Mouse (Mus musculus) liver, embryonic 13.5 days (tissue): ENCODE data around the gene Slc51a. TPM values are rescaled to one million over a fixed set of nuclear protein-coding genes. Genes with fewer than 3 reads are reported as not detected.

ENCODE experiments used
- ATAC-seq: fragments of 200-750 bp; cut with Nextera tagmentation; 2 replicates; pipeline ENCODE4 v1.8.0; 2017; ENCODE audit warnings: low read depth, mild to moderate bottlenecking, moderate number of reproducible peaks, moderate library complexity
- DNase-seq: peaks from one replicate; pipeline ENCODE4 v3.0.0; 2022
- H3K27ac ChIP-seq: fragments of 300-500 bp; sonication (generic); 2 replicates; pipeline ENCODE4 v1.5.1; 2015; ENCODE audit warnings: moderate library complexity, mild to moderate bottlenecking, inconsistent platforms
- H3K27me3 ChIP-seq: fragments of 300-500 bp; sonication (generic); 2 replicates; pipeline ENCODE4 v1.6.1; 2015; ENCODE audit warnings: mild to moderate bottlenecking, inconsistent platforms
- H3K36me3 ChIP-seq: fragments of 300-500 bp; sonication (generic); 2 replicates; pipeline ENCODE4 v1.6.1; 2015; ENCODE audit warnings: mild to moderate bottlenecking, inconsistent platforms
- H3K4me1 ChIP-seq: fragments of 300-500 bp; sonication (generic); replicated peaks from 2 replicates; pipeline ENCODE4 v1.6.1; 2015; ENCODE audit warnings: inconsistent platforms
- H3K4me2 ChIP-seq: fragments of 300-500 bp; sonication (generic); 2 replicates; pipeline ENCODE4 v1.6.1; 2015; ENCODE audit warnings: inconsistent platforms, mild to moderate bottlenecking, moderate library complexity
- H3K4me3 ChIP-seq: fragments of 300-500 bp; sonication (generic); replicated peaks from 2 replicates; pipeline ENCODE4 v1.5.1; 2015; ENCODE audit warnings: mild to moderate bottlenecking, inconsistent platforms
- H3K9ac ChIP-seq: fragments of 300-500 bp; sonication (generic); 2 replicates; pipeline ENCODE4 v1.6.1; 2015; ENCODE audit warnings: mild to moderate bottlenecking, inconsistent platforms
- H3K9me3 ChIP-seq: fragments of 300-500 bp; sonication (generic); replicated peaks from 2 replicates; pipeline ENCODE4 v1.6.1; 2016; ENCODE audit warnings: inconsistent platforms
- WGBS: fragments of 180-500 bp; shearing (Covaris S2); methylation state at CpG from one replicate; pipeline ENCODE4 v1.1.7; 2015; ENCODE audit not compliant: insufficient replicate concordance; 5-methylcytosine and 5-hydroxymethylcytosine counted together
- polyA plus RNA-seq: library from polyadenylated mRNA; unstranded; fragments of >200 nt; fragmentation: Nextera tagmentation; extraction: Ambion mirVana; gene quantifications from 2 replicates; pipeline ENCODE4 v1.2.1, GENCODE M21; 2015

Gene Slc51a
- polyA plus RNA-seq, 1 experiment from 2014 or later, result 0.65 TPM

DNA sequence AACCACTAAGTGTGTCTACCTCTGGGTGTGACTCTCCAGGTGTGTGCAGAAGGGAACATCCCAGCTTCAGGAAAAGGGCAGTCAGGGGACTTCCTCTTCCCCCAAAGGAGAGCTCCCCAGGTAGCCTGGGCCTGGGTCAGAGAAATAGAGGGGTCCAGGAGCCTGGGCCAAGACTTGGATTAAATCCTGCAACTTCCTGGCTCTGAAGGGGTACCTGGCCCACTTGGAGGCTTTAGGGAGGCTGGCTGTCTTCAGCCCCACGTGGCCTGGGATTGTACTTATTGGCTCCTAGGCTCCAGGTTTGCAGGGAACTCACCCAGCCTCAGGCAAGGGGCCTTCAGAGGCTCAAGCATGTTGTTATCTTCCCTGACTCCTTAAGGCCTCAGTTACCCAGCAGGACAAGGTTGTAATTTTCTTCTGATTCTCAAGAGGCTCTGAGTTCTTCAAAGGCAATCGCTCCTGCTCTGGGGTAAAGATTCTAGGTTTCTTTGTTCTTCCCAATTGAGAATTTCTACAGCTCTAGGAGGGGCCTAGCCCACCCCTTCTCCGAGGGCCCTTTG, 20.9 kb upstream of the Slc51a start:
- peaks cover 89% of the 10 kb centered on the region for H3K4me1 ChIP-seq
- ATAC-seq (no peak), DNase-seq (no peak)
- no peaks in the 10 kb centered on the region for H3K9me3 ChIP-seq
- peak overlapping the region; percentile 99 for H3K27ac ChIP-seq
- H3K36me3 ChIP-seq, result no peaks in the 10 kb centered on the region
- peak overlapping the region; percentile 91 for H3K9ac ChIP-seq
- peaks cover 4% of the 10 kb centered on the region; the same call in 1 of the 2 replicates for H3K27me3 ChIP-seq
- WGBS, result 16% methylated on average over 3 of the region's 3 CpGs
- peak overlapping the region; percentile 88 for H3K4me2 ChIP-seq
- peak overlapping the region; percentile 60 for H3K4me3 ChIP-seq

- H3K27me3 ChIP-seq, result peaks cover 5% of the 10 kb centered on the region
- WGBS, result 45% methylated on average over 5 of the region's 5 CpGs
- H3K4me3 ChIP-seq, result peak overlapping the region; percentile 60
- H3K4me1 ChIP-seq, result peaks cover 85% of the 10 kb centered on the region
- H3K27ac ChIP-seq, result peak overlapping the region; percentile 99
- ATAC-seq, result no peak
- H3K9ac ChIP-seq, result peak overlapping the region; percentile 91
- no peaks in the 10 kb centered on the region for H3K9me3 ChIP-seq
- H3K4me2 ChIP-seq, result peak overlapping the region; percentile 88
- DNase-seq, result no peak
- H3K36me3 ChIP-seq, result no peaks in the 10 kb centered on the region
These were observed 20.4 kb upstream of the Slc51a start for GRCm38 (mm10) chr16:32508035-32508434.

GRCm38 (mm10) chr16:32507407-32507806, 19.7 kb upstream of the Slc51a start:
- ATAC-seq, result peak; percentile 8
- Histone ChIP-seq H3K27me3 (peaks cover 8% of the 10 kb centered on the region), H3K9ac (peak overlapping the region; percentile 91), H3K9me3 (no peaks in the 10 kb centered on the region), H3K4me3 (peak overlapping the region; percentile 60), H3K4me2 (peak overlapping the region; percentile 88), H3K27ac (peak overlapping the region; percentile 99), H3K4me1 (peaks cover 79% of the 10 kb centered on the region), H3K36me3 (no peaks in the 10 kb centered on the region)
- peak; percentile 91 for DNase-seq
- 10% methylated on average over 9 of the region's 9 CpGs for WGBS

DNA sequence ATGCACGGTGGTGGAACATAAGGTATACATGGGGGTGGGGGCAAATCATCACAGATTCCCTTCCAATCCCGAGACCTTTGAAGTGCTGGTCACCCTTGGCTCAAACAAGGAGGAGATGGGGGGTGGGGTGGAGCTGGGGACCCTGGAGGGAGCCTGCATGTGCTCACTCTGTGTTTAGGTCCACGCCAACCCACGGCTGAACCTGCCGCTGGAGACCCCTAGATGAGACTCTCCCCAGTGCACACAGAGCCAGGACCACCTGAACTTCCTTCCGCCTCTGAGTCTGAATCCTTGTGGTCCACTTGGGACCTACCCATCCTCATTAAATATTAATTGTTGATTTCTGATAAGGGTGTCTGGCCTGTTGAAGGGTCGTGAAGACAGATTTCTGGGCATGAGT, 19.2 kb upstream of the Slc51a start:
- peak overlapping the region; percentile 88 for H3K4me2 ChIP-seq
- H3K9ac ChIP-seq, result peak overlapping the region; percentile 56

GRCm38 (mm10) chr16:32506298-32506697, 18.6 kb upstream of the Slc51a start:
- Histone ChIP-seq H3K4me3 (no peak overlapping the region), H3K27me3 (peaks cover 17% of the 10 kb centered on the region), H3K4me2 (no peak overlapping the region), H3K9me3 (no peaks in the 10 kb centered on the region), H3K36me3 (no peaks in the 10 kb centered on the region), H3K4me1 (peaks cover 68% of the 10 kb centered on the region), H3K9ac (peak overlapping the region; percentile 56), H3K27ac (peak overlapping the region; percentile 99)
- 77% methylated on average over 8 of the region's 8 CpGs for WGBS
- DNase-seq (no peak), ATAC-seq (no peak)

More for the DNA sequence above, 19.2 kb upstream of the Slc51a start:
- ATAC-seq, result no peak
- Histone ChIP-seq H3K36me3 (no peaks in the 10 kb centered on the region), H3K27me3 (peaks cover 12% of the 10 kb centered on the region), H3K9me3 (no peaks in the 10 kb centered on the region), H3K27ac (peak overlapping the region; percentile 99), H3K4me1 (peaks cover 74% of the 10 kb centered on the region), H3K4me3 (no peak overlapping the region)
- DNase-seq, result no peak
- WGBS, result 71% methylated on average over 7 of the region's 7 CpGs

DNA sequence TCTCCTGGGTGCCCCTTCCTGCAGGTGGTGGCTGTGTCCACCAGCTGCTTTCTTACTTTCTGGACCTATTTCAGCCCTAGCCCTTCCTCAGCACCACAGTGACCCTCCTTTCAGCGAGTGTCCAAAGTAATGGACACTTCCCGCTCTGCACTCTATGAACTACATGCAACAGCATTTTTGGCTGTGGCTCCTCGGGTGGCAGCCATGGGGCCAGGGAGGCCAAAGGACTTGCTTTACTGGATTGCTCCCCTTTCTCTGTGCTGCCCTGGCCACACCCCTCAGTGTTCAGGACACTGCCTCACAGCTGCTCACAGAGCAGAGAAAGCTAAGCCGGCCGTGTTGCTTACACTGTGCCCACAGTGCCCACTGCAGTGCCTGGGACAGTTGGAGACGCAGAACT, 16.0 kb upstream of the Slc51a start:
- Histone ChIP-seq H3K27me3 (peaks cover 27% of the 10 kb centered on the region), H3K27ac (peak overlapping the region; percentile 18; the same call in 1 of the 2 replicates)
- no peak for ATAC-seq

GRCm38 (mm10) chr16:32502621-32503335, 15.1 kb upstream of the Slc51a start:
- H3K4me2 ChIP-seq, result no peak overlapping the region
- no peak overlapping the region for H3K9ac ChIP-seq
- WGBS, result 68% methylated on average over 12 of the region's 12 CpGs
- H3K9me3 ChIP-seq, result no peaks in the 10 kb centered on the region
- no peak overlapping the region for H3K27ac ChIP-seq
- H3K27me3 ChIP-seq, result peaks cover 27% of the 10 kb centered on the region
- peaks cover 45% of the 10 kb centered on the region for H3K4me1 ChIP-seq
- no peaks in the 10 kb centered on the region for H3K36me3 ChIP-seq
- no peak for DNase-seq
- no peak for ATAC-seq
- no peak overlapping the region for H3K4me3 ChIP-seq

More for the DNA sequence above, 16.0 kb upstream of the Slc51a start:
- Histone ChIP-seq H3K4me2 (no peak overlapping the region), H3K36me3 (no peaks in the 10 kb centered on the region), H3K4me3 (no peak overlapping the region), H3K9ac (no peak overlapping the region), H3K9me3 (no peaks in the 10 kb centered on the region), H3K4me1 (peaks cover 52% of the 10 kb centered on the region)
- 67% methylated on average over 6 of the region's 6 CpGs for WGBS
- no peak for DNase-seq

- Histone ChIP-seq H3K9ac (no peak overlapping the region), H3K4me2 (no peak overlapping the region), H3K36me3 (no peaks in the 10 kb centered on the region), H3K27me3 (peaks cover 27% of the 10 kb centered on the region), H3K4me1 (peaks cover 32% of the 10 kb centered on the region), H3K9me3 (no peaks in the 10 kb centered on the region), H3K27ac (no peak overlapping the region), H3K4me3 (no peak overlapping the region)
- ATAC-seq (no peak), DNase-seq (no peak)
- 69% methylated on average over 7 of the region's 7 CpGs for WGBS
These were observed 13.8 kb upstream of the Slc51a start for GRCm38 (mm10) chr16:32501459-32501858.

DNA sequence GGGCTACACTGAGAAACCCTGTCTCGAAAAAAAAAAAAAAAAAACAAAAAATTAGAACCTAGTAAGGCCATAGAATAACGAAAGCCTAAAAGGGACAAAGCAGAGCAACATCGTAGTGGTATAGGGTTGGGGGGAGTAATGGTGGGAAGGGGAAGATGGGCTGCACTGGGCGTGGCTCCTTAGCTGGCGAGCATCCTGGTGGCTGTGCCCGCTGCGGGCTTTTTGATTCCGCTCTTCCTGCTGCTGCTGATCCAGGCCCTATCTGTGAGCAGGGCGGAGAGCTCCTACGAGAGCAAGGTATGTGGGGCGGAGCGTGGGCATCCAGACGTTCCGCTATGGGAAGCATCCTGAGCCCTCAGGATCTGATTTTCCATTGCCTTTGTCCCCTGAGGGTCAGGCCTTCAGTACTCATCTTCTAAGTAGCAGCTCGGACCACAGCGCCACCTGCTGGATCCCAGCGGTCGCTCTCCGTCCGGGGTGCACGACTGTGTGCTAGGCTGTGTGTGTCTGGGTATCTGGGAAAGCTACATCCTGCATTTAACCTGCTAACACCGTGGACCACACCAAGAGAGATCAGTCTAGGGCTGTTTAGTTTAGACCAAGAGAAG, 11.9 kb upstream of the Slc51a start:
- DNase-seq (peak; percentile 71), ATAC-seq (peak; percentile 85)
- no peaks in the 10 kb centered on the region for H3K36me3 ChIP-seq
- no peaks in the 10 kb centered on the region for H3K9me3 ChIP-seq
- WGBS, result 9% methylated on average over 22 of the region's 22 CpGs
- H3K4me1 ChIP-seq, result peaks cover 19% of the 10 kb centered on the region
- no peak overlapping the region for H3K27ac ChIP-seq
- H3K4me3 ChIP-seq, result peak overlapping the region; percentile 5; the same call in 1 of the 2 replicates
- H3K27me3 ChIP-seq, result peaks cover 22% of the 10 kb centered on the region
- H3K9ac ChIP-seq, result no peak overlapping the region
- H3K4me2 ChIP-seq, result peak overlapping the region; percentile 44

DNA sequence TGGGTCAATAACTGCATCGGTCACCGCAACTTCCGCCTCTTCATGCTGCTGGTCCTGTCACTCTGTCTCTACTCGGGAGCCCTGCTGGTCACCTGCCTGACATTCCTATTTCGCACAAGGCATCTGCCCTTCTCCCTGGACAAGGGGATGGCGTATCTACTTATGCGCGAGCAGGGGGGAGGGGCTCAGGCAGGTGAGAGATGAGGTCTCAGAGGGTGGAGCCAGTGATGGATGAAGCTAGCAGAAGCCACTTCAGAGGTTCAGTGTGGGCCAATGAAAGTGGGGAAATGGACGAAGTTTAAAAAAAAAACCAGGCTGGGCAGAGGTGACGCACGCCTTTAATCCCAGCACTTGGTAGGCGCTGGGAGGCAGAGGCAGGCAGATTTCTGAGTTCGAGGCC, 11.3 kb upstream of the Slc51a start:
- DNase-seq (no peak), ATAC-seq (no peak)
- Histone ChIP-seq H3K36me3 (no peaks in the 10 kb centered on the region), H3K4me3 (no peak overlapping the region), H3K27ac (no peak overlapping the region), H3K9ac (no peak overlapping the region), H3K4me1 (peaks cover 17% of the 10 kb centered on the region), H3K27me3 (peaks cover 22% of the 10 kb centered on the region), H3K9me3 (no peaks in the 10 kb centered on the region), H3K4me2 (no peak overlapping the region)
- WGBS, result 47% methylated on average over 13 of the region's 13 CpGs

DNA sequence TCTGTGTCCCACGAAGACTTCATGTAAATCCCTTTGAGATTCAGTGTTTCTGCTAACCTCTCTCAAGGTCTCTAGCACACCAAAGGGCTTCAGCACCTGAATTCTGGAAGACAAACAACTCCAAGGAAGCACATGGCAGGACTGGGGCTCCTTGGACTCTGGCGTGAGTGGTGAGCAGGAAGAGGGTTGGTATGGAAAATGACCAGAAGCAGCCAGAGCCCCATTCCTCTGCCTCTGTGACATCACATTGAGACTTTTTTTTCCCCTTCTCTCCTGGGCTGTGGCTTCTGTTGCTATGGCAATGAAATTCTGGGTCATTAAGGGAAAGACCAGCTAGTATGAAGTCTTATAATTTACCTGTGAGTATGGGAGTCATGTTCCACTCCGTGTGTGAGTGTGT, 8.3 kb upstream of the Slc51a start, which contains the start of gene Zdhhc19:
Gene Zdhhc19, plus strand, starts transcription at position 301 of the 400 bp plus-strand sequence.
- Histone ChIP-seq H3K9ac (no peak within 1 kb of the TSS), H3K36me3 (no peaks in the 10 kb centered on the region), H3K4me1 (peaks cover 11% of the 10 kb centered on the region), H3K9me3 (no peaks in the 10 kb centered on the region), H3K27ac (no peak within 1 kb of the TSS), H3K4me3 (no peak within 1 kb of the TSS), H3K4me2 (no peak within 1 kb of the TSS), H3K27me3 (peaks cover 8% of the 10 kb centered on the region)
- ATAC-seq (no peak), DNase-seq (no peak)
- 55% methylated on average over 3 of the region's 3 CpGs for WGBS
